Mouse (Mus musculus) olfactory bulb, adult 2 months (tissue): ENCODE results near the gene Stra6. TPM values are rescaled to one million over a fixed set of nuclear protein-coding genes. Genes with fewer than 3 reads are reported as not detected.

Source experiments
- H3K27ac ChIP-seq: fragments of 200-500 bp; 2 replicates; pipeline ENCODE4 v1.5.1; 2012; ENCODE audit warnings: low read depth, low read length; ENCODE audit not compliant: insufficient read depth
- H3K4me1 ChIP-seq: fragments of 200-500 bp; 2 replicates; pipeline ENCODE4 v1.6.1; 2012; ENCODE audit warnings: low read length; ENCODE audit not compliant: control insufficient read depth, insufficient read depth
- H3K4me3 ChIP-seq: fragments of 200-500 bp; 2 replicates; pipeline ENCODE4 v1.5.1; 2012; ENCODE audit warnings: mild to moderate bottlenecking, low read depth, low read length, moderate library complexity; ENCODE audit not compliant: insufficient read depth
- CTCF ChIP-seq: fragments of 200-500 bp; IDR thresholded peaks from 2 replicates; pipeline ENCODE4 v1.5.1; 2012; ENCODE audit warnings: low read depth, mild to moderate bottlenecking, low read length, moderate library complexity; ENCODE audit not compliant: insufficient read depth
- POLR2A ChIP-seq: fragments of 200-500 bp; IDR thresholded peaks from 2 replicates; pipeline ENCODE4 v1.6.1; 2012; ENCODE audit warnings: mild to moderate bottlenecking, low read depth, low read length, moderate library complexity; ENCODE audit not compliant: insufficient read depth
- WGBS: fragments of 180-500 bp; shearing (Covaris S2); methylation state at CpG from one replicate; pipeline ENCODE4 v1.1.7; 2018; 5-methylcytosine and 5-hydroxymethylcytosine counted together
- polyA plus RNA-seq: library from polyadenylated mRNA; stranded (reverse); fragments of >200 nt; gene quantifications from 2 replicates; pipeline ENCODE4 v1.2.4, GENCODE M21; 2012; ENCODE audit warnings: low replicate concordance; ENCODE audit not compliant: missing spikeins, insufficient read depth, insufficient read length

The Stra6 gene
- polyA plus RNA-seq, 1 experiment: not detected

GRCm38 (mm10) chr9:58150733-58151361 lies 87.3 kb downstream of the Stra6 start:
- WGBS: 87% methylated on average over 4 of the region's 4 CpGs
- no peak overlapping the region for H3K27ac ChIP-seq
- peaks cover 8% of the 10 kb centered on the region for H3K4me1 ChIP-seq
- H3K4me3 ChIP-seq: no peak overlapping the region
- TF ChIP-seq POLR2A (no peak), CTCF (no peak)

GRCm38 (mm10) chr9:58153095-58153494 lies 89.5 kb downstream of the Stra6 start:
- Histone ChIP-seq H3K4me3 (no peak overlapping the region), H3K4me1 (peaks cover 18% of the 10 kb centered on the region), H3K27ac (no peak overlapping the region)
- TF ChIP-seq CTCF: no peak
- 64% methylated on average over 3 of the region's 3 CpGs for WGBS

- 68% methylated on average over 3 of the region's 3 CpGs for WGBS
- H3K4me1 ChIP-seq: peaks cover 27% of the 10 kb centered on the region
- no peak for TF ChIP-seq CTCF
- no peak for TF ChIP-seq POLR2A
- no peak overlapping the region for H3K27ac ChIP-seq
- no peak overlapping the region for H3K4me3 ChIP-seq
Measured at GRCm38 (mm10) chr9:58155366-58155765, 91.8 kb downstream of the Stra6 start.

GRCm38 (mm10) chr9:58156819-58157560 lies 93.4 kb downstream of the Stra6 start:
- Histone ChIP-seq H3K4me3 (no peak overlapping the region), H3K27ac (no peak overlapping the region), H3K4me1 (peaks cover 27% of the 10 kb centered on the region)
- TF ChIP-seq CTCF (no peak), POLR2A (no peak)
- WGBS: 87% methylated on average over 22 of the region's 22 CpGs

- no peak for TF ChIP-seq CTCF
- no peak for TF ChIP-seq POLR2A
- WGBS: 79% methylated on average over 13 of the region's 13 CpGs
- Histone ChIP-seq H3K27ac (no peak overlapping the region), H3K4me3 (no peak overlapping the region), H3K4me1 (peaks cover 29% of the 10 kb centered on the region)
Measured at GRCm38 (mm10) chr9:58157838-58158237, 94.2 kb downstream of the Stra6 start.

GRCm38 (mm10) chr9:58158541-58159311 lies 95.1 kb downstream of the Stra6 start:
- peak overlapping the region; percentile 16; the same call in 1 of the 2 replicates for H3K27ac ChIP-seq
- WGBS: 47% methylated on average over 7 of the region's 7 CpGs

GRCm38 (mm10) chr9:58159855-58160254 lies 96.3 kb downstream of the Stra6 start:
- no peak for TF ChIP-seq CTCF
- TF ChIP-seq POLR2A: no peak
- 84% methylated on average over 4 of the region's 4 CpGs for WGBS
- Histone ChIP-seq H3K27ac (no peak overlapping the region), H3K4me3 (no peak overlapping the region), H3K4me1 (peaks cover 26% of the 10 kb centered on the region)

More at GRCm38 (mm10) chr9:58158541-58159311, 95.1 kb downstream of the Stra6 start:
- H3K4me1 ChIP-seq: peaks cover 26% of the 10 kb centered on the region
- TF ChIP-seq CTCF: no peak
- TF ChIP-seq POLR2A: no peak
- H3K4me3 ChIP-seq: 0 out of 2 replicates have a peak overlapping the region, but pooled peaks have one; percentile 6

GRCm38 (mm10) chr9:58160315-58160714 lies 96.7 kb downstream of the Stra6 start:
- no peak for TF ChIP-seq POLR2A
- TF ChIP-seq CTCF: no peak
- Histone ChIP-seq H3K4me3 (no peak overlapping the region), H3K4me1 (peaks cover 26% of the 10 kb centered on the region), H3K27ac (no peak overlapping the region)
- 94% methylated on average over 5 of the region's 5 CpGs for WGBS

GRCm38 (mm10) chr9:58162173-58162572 lies 98.6 kb downstream of the Stra6 start:
- Histone ChIP-seq H3K4me3 (no peak overlapping the region), H3K27ac (no peak overlapping the region), H3K4me1 (peaks cover 23% of the 10 kb centered on the region)
- WGBS: 98% methylated on average over 3 of the region's 3 CpGs
- TF ChIP-seq POLR2A (no peak), CTCF (no peak)
